Mouse (Mus musculus) intestine, embryonic 15.5 days (tissue): ENCODE measurements around the gene Gm498. TPM values are rescaled to one million over a fixed set of nuclear protein-coding genes. Genes with fewer than 3 reads are reported as not detected.

Experiments
- ATAC-seq: fragments of 200-750 bp; cut with Nextera tagmentation; 2 replicates; pipeline ENCODE4 v1.8.0; 2017; ENCODE audit warnings: moderate TSS enrichment, moderate library complexity
- H3K27ac ChIP-seq: fragments of 300-500 bp; sonication (generic); 2 replicates; pipeline ENCODE4 v1.5.1; 2015; ENCODE audit warnings: mild to moderate bottlenecking, inconsistent platforms
- H3K27me3 ChIP-seq: fragments of 300-500 bp; sonication (generic); replicated peaks from 2 replicates; pipeline ENCODE4 v1.6.1; 2015; ENCODE audit warnings: inconsistent platforms
- H3K36me3 ChIP-seq: fragments of 300-500 bp; sonication (generic); 2 replicates; pipeline ENCODE4 v1.6.1; 2015; ENCODE audit warnings: inconsistent platforms
- H3K4me1 ChIP-seq: fragments of 300-500 bp; sonication (generic); replicated peaks from 2 replicates; pipeline ENCODE4 v1.6.1; 2015; ENCODE audit warnings: inconsistent platforms
- H3K4me2 ChIP-seq: fragments of 300-500 bp; sonication (generic); replicated peaks from 2 replicates; pipeline ENCODE4 v1.6.1; 2015; ENCODE audit warnings: mild to moderate bottlenecking, inconsistent platforms
- H3K4me3 ChIP-seq: fragments of 300-500 bp; sonication (generic); replicated peaks from 2 replicates; pipeline ENCODE4 v1.5.1; 2015; ENCODE audit warnings: inconsistent platforms
- H3K9ac ChIP-seq: fragments of 300-500 bp; sonication (generic); 2 replicates; pipeline ENCODE4 v1.6.1; 2015; ENCODE audit warnings: inconsistent platforms
- H3K9me3 ChIP-seq: fragments of 300-500 bp; sonication (generic); 2 replicates; pipeline ENCODE4 v1.6.1; 2016; ENCODE audit warnings: inconsistent platforms
- WGBS: fragments of 180-500 bp; shearing (Covaris S2); methylation state at CpG from one replicate; pipeline ENCODE4 v1.1.7; 2015; 5-methylcytosine and 5-hydroxymethylcytosine counted together
- polyA plus RNA-seq: library from polyadenylated mRNA; unstranded; fragments of >200 nt; fragmentation: Nextera tagmentation; extraction: Ambion mirVana; gene quantifications from 2 replicates; pipeline ENCODE4 v1.2.1, GENCODE M21; 2015

Gm498 gene
- not detected in 2 replicates for polyA plus RNA-seq

DNA sequence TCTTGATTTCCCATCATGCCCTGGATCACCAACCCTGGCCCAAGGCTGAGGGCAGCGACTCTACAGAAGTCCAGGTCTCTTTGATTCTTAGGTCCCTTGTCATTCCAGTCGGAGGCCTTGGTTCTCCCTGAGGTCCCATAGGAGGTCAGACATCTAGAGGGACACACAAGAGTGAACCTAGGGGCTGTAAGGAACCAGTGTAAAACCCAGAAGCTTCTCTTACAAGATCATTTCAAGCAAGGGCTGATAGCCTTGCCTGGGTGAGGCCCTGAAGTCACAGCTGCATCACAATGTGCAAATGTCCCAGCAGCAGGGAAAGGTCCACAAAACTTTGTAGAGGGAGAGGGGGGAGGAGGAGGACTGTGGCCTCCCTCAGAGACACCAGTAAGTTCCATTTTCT, at the start of gene Gm498:
Gene Gm498 (plus strand): TSS at position 301 of the 400 bp plus-strand sequence.
- no peaks in the 10 kb centered on the region for H3K4me1 ChIP-seq
- H3K4me3 ChIP-seq, result no peak within 1 kb of the TSS
- no peak within 1 kb of the TSS for H3K4me2 ChIP-seq
- H3K9me3 ChIP-seq, result no peaks in the 10 kb centered on the region
- H3K36me3 ChIP-seq, result no peaks in the 10 kb centered on the region
- no peak for ATAC-seq
- no peak within 1 kb of the TSS for H3K9ac ChIP-seq
- H3K27ac ChIP-seq, result no peak within 1 kb of the TSS
- 84% methylated on average over 2 of the region's 2 CpGs for WGBS
- H3K27me3 ChIP-seq, result no peaks in the 10 kb centered on the region

DNA sequence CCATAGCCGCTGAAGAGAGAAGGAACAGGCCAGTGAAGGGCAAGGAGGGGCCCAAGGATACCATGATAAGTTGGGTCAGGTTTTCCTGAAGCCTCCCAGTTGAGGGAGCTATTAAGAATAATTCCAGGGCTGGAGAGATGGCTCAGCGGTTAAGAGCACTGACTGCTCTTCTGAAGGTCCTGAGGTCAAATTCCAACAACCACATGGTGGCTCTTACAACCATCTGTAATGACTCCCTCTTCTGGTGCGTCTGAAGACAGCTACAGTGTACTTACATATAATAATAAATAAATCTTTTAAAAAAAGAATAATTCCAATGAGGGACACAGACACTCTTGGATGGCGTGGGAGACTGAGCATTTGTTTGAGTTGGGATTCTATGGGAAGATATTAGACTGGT, 47.4 kb upstream of the Gm498 start:
- no peak overlapping the region for H3K4me3 ChIP-seq
- ATAC-seq, result no peak
- no peaks in the 10 kb centered on the region for H3K27me3 ChIP-seq
- H3K9me3 ChIP-seq, result no peaks in the 10 kb centered on the region
- no peak overlapping the region for H3K4me2 ChIP-seq
- H3K36me3 ChIP-seq, result peaks cover 11% of the 10 kb centered on the region; the same call in 1 of the 2 replicates
- H3K27ac ChIP-seq, result no peak overlapping the region
- no peak overlapping the region for H3K9ac ChIP-seq
- WGBS, result 65% methylated on average over 4 of the region's 4 CpGs
- peaks cover 22% of the 10 kb centered on the region for H3K4me1 ChIP-seq

DNA sequence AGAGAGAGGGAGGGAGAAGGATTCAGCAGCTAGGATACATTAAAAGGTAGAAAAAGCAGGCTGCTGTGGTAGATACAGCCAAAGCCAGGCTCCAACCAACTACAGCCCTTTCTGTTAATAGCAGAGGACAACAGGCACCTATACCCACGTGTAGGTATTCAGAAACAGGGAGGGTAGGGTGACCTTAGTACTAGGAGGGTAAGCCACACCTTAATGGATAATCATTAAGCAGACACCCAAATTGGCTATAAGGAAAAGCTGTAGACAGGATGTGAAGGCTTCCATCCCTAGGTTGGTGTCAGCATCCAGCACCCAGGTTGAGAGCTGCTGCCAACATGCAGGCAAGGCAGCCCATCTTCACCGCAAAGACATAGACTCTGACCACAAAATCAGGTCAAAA, 45.4 kb upstream of the Gm498 start:
- WGBS, result 75% methylated on average over 2 of the region's 2 CpGs
- Histone ChIP-seq H3K27me3 (no peaks in the 10 kb centered on the region), H3K9ac (0 out of 2 replicates have a peak overlapping the region, but pooled peaks have one; percentile 3), H3K27ac (peak overlapping the region; percentile 77; the same call in 1 of the 2 replicates), H3K4me1 (peaks cover 22% of the 10 kb centered on the region), H3K9me3 (no peaks in the 10 kb centered on the region), H3K4me3 (peak overlapping the region; percentile 62; the same call in 1 of the 2 replicates), H3K36me3 (peaks cover 8% of the 10 kb centered on the region; the same call in 1 of the 2 replicates), H3K4me2 (peak overlapping the region; percentile 78)
- peak; percentile 32; the same call in 1 of the 2 replicates for ATAC-seq

DNA sequence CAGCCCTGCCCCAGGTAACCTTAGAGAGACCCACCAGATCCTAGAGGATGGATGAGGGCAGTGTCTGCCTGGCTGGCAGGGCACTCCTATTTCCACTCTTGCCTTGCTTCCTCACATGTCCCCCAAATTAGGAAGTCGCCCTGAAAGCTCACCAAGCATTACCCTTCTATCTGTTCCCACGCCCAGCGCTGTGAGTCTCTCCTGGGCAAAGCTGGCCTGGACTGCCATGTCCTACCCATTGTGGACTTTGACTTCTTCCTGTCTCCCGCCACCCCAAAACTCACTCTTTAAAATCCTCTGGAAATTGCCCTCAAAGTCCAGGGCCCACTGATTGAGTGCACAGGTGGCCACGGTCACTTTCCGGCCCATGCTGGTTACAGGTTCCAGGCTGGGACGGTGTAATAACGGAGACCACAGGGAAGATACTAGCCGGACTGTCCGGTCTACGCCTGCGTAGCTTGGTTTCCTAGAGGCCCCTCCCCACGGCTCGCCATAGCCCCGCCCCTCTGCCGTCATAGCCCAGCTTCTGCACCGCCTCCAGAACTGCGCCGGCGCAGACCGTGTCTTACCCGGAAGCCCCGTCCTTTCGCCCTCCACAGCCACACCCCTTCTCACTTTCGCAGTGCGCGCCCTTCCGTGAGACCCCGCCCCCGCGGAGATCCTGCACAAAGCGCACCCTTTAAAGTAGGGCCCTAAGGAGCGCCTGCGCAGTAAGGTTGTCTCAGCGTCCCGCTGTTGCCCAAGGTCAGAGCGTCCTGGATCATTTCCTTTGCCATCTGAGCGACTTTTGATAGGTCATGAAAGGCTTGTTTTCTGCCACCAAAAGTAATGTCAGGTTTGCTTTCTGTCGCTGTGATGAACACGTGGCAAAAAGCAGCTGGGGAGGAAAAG, 44.0 kb upstream of the Gm498 start, which contains the start of the genes Nadsyn1 and Dhcr7:
Gene Nadsyn1 (minus strand): TSS at position 475 of the 891 bp plus-strand sequence.
Gene Dhcr7 (plus strand): TSS at position 771 of the 891 bp plus-strand sequence.
- peak within 1 kb of the TSS; percentile 78 for H3K4me2 ChIP-seq
- ATAC-seq, result peak; percentile 97
- H3K4me3 ChIP-seq, result peak within 1 kb of the TSS; percentile 62
- H3K27ac ChIP-seq, result peak within 1 kb of the TSS; percentile 77
- 0 out of 2 replicates have a peak, but pooled peaks cover 6% of the 10 kb centered on the region for H3K36me3 ChIP-seq
- H3K9ac ChIP-seq, result peak within 1 kb of the TSS; percentile 74
- no peaks in the 10 kb centered on the region for H3K9me3 ChIP-seq
- H3K4me1 ChIP-seq, result peaks cover 22% of the 10 kb centered on the region
- no peaks in the 10 kb centered on the region for H3K27me3 ChIP-seq
- WGBS, result under 1% methylated on average over 40 of the region's 40 CpGs

DNA sequence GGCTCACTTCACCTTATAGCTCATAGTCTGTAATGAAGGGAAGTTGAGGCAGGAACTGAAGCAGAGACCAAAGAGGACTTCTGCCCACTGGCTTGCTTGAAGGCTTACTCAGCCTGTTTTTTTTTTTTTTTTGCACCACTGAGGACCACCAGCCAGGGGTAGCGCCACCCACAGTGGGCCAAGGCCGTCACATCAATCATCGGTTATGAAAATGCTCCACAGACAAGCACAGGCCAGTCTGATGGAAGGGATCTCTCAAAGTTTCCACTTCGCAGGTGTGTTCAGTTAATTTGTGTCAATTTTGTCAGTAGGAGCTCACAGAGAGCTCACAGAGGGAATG, 43.4 kb upstream of the Gm498 start:
- Histone ChIP-seq H3K9ac (peak overlapping the region; percentile 50), H3K4me1 (peaks cover 22% of the 10 kb centered on the region), H3K27me3 (no peaks in the 10 kb centered on the region), H3K36me3 (0 out of 2 replicates have a peak, but pooled peaks cover 6% of the 10 kb centered on the region), H3K27ac (peak overlapping the region; percentile 77), H3K4me2 (peak overlapping the region; percentile 78), H3K9me3 (no peaks in the 10 kb centered on the region), H3K4me3 (peak overlapping the region; percentile 62)
- peak; percentile 17; the same call in 1 of the 2 replicates for ATAC-seq
- 79% methylated on average over 4 of the region's 4 CpGs for WGBS

DNA sequence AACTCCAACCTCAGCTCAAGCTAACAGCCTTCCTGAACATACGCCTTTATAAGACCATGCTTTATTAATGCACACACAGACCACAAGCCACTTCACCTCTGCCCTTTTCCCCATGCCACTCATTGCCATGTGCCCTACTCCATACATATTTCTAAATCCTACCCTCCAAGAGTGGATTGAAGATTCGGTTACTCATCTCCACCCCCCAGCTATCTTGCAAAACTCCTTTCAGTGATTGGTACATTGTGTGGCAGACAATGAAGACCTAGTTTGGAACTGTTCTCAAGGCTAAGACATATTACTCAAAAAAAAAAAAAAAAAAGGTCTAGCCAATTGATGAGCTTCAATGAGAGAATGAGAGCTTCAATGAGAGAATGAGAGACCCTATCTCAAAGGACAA, 39.7 kb upstream of the Gm498 start:
- H3K27me3 ChIP-seq, result no peaks in the 10 kb centered on the region
- H3K36me3 ChIP-seq, result no peaks in the 10 kb centered on the region
- H3K9ac ChIP-seq, result no peak overlapping the region
- no peak overlapping the region for H3K4me2 ChIP-seq
- H3K4me3 ChIP-seq, result no peak overlapping the region
- no peak overlapping the region for H3K27ac ChIP-seq
- ATAC-seq, result no peak
- WGBS, result 96% methylated on average over 2 of the region's 2 CpGs
- no peaks in the 10 kb centered on the region for H3K9me3 ChIP-seq
- H3K4me1 ChIP-seq, result peaks cover 21% of the 10 kb centered on the region

DNA sequence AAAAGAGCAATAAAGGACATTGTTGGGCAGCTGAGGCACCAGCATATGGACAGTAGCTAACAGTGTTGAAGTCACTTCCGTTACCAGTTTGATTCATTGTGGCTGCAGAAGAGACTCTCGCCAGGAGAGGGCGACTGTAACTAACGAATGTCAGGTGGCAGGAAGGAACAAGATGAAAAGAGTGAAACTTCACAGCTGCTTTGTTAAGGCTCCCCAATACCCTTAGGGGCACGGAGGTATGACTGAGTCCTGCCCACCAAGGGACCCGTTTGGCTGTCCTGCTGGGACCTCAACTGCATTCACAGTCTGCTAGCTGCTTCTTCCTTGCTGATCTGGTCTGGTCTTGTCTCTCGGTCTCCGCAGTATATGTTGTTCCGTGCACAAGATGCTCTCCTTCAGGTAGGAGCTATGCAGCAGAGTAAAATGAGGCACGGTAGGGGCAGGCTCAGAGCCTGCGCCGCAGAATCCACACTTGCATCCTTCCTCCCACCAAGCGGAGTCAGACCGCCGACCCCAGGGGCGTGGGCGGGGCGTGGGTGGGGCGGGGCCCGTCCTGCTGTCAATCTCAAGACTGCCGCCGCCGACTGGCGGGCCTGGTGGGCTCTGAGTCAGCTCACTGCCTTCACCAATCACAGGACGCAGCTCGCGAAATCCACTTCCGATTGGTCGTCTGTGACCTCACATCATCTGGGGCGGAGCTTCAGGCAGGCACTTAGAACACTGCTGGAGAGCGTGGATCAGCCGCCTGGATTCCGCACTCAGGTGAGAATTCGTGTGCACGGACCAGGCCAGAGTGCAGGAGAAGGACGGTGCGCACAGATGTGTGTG, 36.9 kb upstream of the Gm498 start:
- peak; percentile 97 for ATAC-seq
- Histone ChIP-seq H3K4me1 (peaks cover 36% of the 10 kb centered on the region), H3K36me3 (0 out of 2 replicates have a peak, but pooled peaks cover 2% of the 10 kb centered on the region), H3K27me3 (no peaks in the 10 kb centered on the region), H3K27ac (peak overlapping the region; percentile 90), H3K9ac (peak overlapping the region; percentile 60), H3K9me3 (no peaks in the 10 kb centered on the region), H3K4me2 (peak overlapping the region; percentile 81), H3K4me3 (peak overlapping the region; percentile 57)
- under 1% methylated on average over 37 of the region's 37 CpGs for WGBS

DNA sequence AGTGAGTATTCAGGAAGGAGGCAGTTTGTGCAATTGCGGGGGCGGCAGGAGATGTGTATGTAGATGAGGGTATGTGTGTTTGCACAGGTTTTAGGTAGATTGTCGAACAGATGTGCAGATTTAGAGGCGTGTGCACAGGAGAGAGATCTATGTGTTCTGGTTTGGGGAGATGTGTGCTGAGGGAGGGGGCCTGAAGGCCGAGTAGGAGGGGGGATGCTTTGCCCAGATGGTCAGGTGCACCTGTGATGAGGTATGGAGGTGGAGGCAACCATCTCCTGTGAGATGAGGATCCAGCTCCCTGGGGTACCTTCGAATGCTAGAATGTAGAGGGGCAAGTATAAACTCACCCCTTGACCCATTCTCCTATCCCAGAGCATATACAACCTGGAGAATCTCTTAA, 36.2 kb upstream of the Gm498 start:
- peaks cover 42% of the 10 kb centered on the region for H3K4me1 ChIP-seq
- H3K4me3 ChIP-seq, result peak overlapping the region; percentile 57
- peak; percentile 28 for ATAC-seq
- H3K4me2 ChIP-seq, result peak overlapping the region; percentile 81
- peak overlapping the region; percentile 27 for H3K27ac ChIP-seq
- H3K36me3 ChIP-seq, result 0 out of 2 replicates have a peak, but pooled peaks cover 2% of the 10 kb centered on the region
- no peaks in the 10 kb centered on the region for H3K27me3 ChIP-seq
- H3K9me3 ChIP-seq, result no peaks in the 10 kb centered on the region
- 7% methylated on average over 6 of the region's 6 CpGs for WGBS
- H3K9ac ChIP-seq, result peak overlapping the region; percentile 49

DNA sequence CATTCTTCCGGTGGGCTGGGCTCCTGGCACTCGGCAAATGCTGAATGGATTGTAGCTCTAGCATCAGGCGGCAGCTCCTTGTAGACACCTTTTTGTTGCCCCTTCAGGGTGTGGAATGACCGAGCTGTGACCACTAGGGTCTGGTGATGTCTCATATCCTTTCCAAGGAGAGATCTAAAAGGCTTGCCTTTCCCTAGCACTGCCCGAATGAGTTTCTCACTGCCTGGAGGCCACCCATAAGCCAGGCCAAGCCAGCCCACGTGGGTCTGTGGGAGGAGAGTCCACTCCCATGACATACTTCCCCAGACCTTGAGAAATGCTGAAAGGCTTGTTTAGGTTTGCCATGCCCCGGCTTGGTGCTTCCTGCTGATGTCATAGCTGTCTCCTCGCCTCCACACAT, 34.4 kb upstream of the Gm498 start:
- Histone ChIP-seq H3K36me3 (0 out of 2 replicates have a peak, but pooled peaks cover 2% of the 10 kb centered on the region), H3K9ac (peak overlapping the region; percentile 23; the same call in 1 of the 2 replicates), H3K4me3 (no peak overlapping the region), H3K9me3 (no peaks in the 10 kb centered on the region), H3K4me2 (peak overlapping the region; percentile 17; the same call in 1 of the 2 replicates), H3K27me3 (no peaks in the 10 kb centered on the region), H3K4me1 (peaks cover 43% of the 10 kb centered on the region), H3K27ac (no peak overlapping the region)
- 70% methylated on average over 8 of the region's 8 CpGs for WGBS
- no peak for ATAC-seq

DNA sequence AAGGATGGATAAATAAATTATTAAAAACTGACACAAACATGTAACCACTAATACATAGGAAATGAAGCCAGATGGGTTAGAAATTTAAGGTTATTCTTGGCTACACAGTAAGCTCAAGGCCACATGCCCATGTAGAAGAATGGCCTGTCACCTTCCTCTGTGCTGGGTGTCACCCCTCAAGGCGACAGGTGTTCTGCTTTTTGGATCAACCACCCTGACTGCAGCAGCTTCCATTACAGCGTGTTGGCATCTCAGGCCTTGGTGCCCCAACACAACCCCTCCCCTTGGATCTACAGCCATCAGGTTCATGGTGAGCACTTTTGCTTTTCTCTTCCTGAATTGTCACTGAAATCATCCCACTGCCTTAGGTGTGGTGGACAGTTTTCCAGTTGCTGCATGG, 34.0 kb upstream of the Gm498 start:
- ATAC-seq, result no peak
- 90% methylated on average over 2 of the region's 2 CpGs for WGBS

DNA sequence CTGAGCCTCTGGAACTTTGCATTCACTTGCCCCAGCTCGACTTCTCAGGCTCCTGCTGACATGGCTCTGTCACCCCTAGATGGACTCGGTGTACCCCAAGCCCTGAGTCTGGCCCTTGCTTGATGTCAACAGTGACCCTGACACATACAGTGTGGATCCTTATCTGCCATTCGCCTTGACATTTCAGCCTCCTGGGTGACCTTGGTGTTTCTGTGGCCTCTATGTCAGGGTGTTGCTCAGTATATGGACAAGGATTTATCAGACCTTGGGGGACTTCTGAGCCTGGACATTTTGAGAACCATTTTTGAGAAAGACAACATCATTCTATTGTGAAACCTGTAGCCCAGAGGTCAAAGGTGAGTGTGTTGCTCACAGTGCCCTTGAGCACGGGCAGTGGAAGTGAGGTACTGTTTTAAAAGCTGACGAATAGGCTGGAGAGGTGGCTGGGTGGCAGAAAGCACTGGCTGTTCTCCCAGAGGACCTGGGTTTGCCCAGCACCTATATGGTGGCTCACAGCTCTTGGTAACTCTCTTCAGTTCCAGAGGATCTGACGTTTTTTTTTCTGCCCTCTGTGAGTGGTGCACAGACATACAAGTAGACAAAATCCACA, 33.0 kb upstream of the Gm498 start:
- ATAC-seq, result no peak
- no peaks in the 10 kb centered on the region for H3K27me3 ChIP-seq
- no peak overlapping the region for H3K9ac ChIP-seq
- H3K36me3 ChIP-seq, result peaks cover 16% of the 10 kb centered on the region
- H3K4me3 ChIP-seq, result no peak overlapping the region
- no peaks in the 10 kb centered on the region for H3K9me3 ChIP-seq
- no peak overlapping the region for H3K4me2 ChIP-seq
- WGBS, result 71% methylated on average over 6 of the region's 6 CpGs
- no peak overlapping the region for H3K27ac ChIP-seq
- H3K4me1 ChIP-seq, result peaks cover 43% of the 10 kb centered on the region

More for the DNA sequence above, 34.0 kb upstream of the Gm498 start:
- Histone ChIP-seq H3K4me2 (0 out of 2 replicates have a peak overlapping the region, but pooled peaks have one; percentile 3), H3K27ac (no peak overlapping the region), H3K4me3 (no peak overlapping the region), H3K9me3 (no peaks in the 10 kb centered on the region), H3K9ac (no peak overlapping the region), H3K4me1 (peaks cover 43% of the 10 kb centered on the region), H3K36me3 (peaks cover 6% of the 10 kb centered on the region), H3K27me3 (no peaks in the 10 kb centered on the region)
